Mouse (Mus musculus) heart, embryonic 14.5 days (tissue): ENCODE measurements around the gene Fbxw17. TPM values are rescaled to one million over a fixed set of nuclear protein-coding genes. Genes with fewer than 3 reads are reported as not detected.

ENCODE experiments used
- polyA plus RNA-seq: library from polyadenylated mRNA; unstranded; fragments of >200 nt; fragmentation: Nextera tagmentation; extraction: Ambion mirVana; gene quantifications from 2 replicates; pipeline ENCODE4 v1.2.1, GENCODE M21; 2014

Fbxw17 gene
- polyA plus RNA-seq, 1 experiment from 2014 or later = 27.2 TPM

Other genes starting within 250 kb of the Fbxw17 start
- gene Gm906, start 167.6 kb upstream of the Fbxw17 start, polyA plus RNA-seq = not detected in 2 replicates
- gene Gm47429, start 26.0 kb downstream of the Fbxw17 start, polyA plus RNA-seq = not detected in 2 replicates
- gene Nutm2, start 49.4 kb downstream of the Fbxw17 start, polyA plus RNA-seq = not detected in 2 replicates
- gene Gm904, start 225.4 kb downstream of the Fbxw17 start, polyA plus RNA-seq = not detected in 2 replicates